Mouse (Mus musculus) bone marrow, adult 2 months (tissue): ENCODE data around the gene Ptprm. TPM values are rescaled to one million over a fixed set of nuclear protein-coding genes. Genes with fewer than 3 reads are reported as not detected.

Experiments used
- H3K27ac ChIP-seq: fragments of 200-500 bp; 2 replicates; pipeline ENCODE4 v1.5.1; 2012; ENCODE audit warnings: low read depth, mild to moderate bottlenecking, control low read depth, inconsistent platforms, low read length; ENCODE audit not compliant: control insufficient read depth, poor library complexity, insufficient read depth
- H3K4me1 ChIP-seq: fragments of 200-500 bp; 2 replicates; pipeline ENCODE4 v1.6.1; 2011; ENCODE audit warnings: low read length; ENCODE audit not compliant: control insufficient read depth, insufficient read depth
- H3K4me3 ChIP-seq: fragments of 200-500 bp; replicated peaks from 2 replicates; pipeline ENCODE3; 2011; ENCODE audit warnings: mild to moderate bottlenecking, low read depth, low read length, control low read depth; ENCODE audit not compliant: control insufficient read depth
- CTCF ChIP-seq: fragments of 200-500 bp; IDR thresholded peaks from 2 replicates; pipeline ENCODE4 v1.5.1; 2011; ENCODE audit warnings: low read length, control low read depth; ENCODE audit not compliant: control insufficient read depth, insufficient read depth
- POLR2A ChIP-seq: fragments of 200-500 bp; IDR thresholded peaks from 2 replicates; pipeline ENCODE4 v1.6.1; 2011; ENCODE audit warnings: low read depth, mild to moderate bottlenecking, control low read depth, low read length, borderline replicate concordance; ENCODE audit not compliant: control insufficient read depth
- WGBS: fragments of 180-500 bp; shearing (Covaris S2); methylation state at CpG from one replicate; pipeline ENCODE4 v1.1.7; 2018; 5-methylcytosine and 5-hydroxymethylcytosine counted together
- polyA plus RNA-seq: library from polyadenylated mRNA; stranded (reverse); fragments of >200 nt; gene quantifications from 2 replicates; pipeline ENCODE4 v1.2.4, GENCODE M21; 2011; ENCODE audit warnings: low replicate concordance; ENCODE audit not compliant: missing spikeins, insufficient read depth, insufficient read length

The Ptprm gene
- polyA plus RNA-seq, 1 experiment: 4.0 TPM

GRCm38 (mm10) chr17:67118676-67119340, 235.4 kb downstream of the Ptprm start:
- TF ChIP-seq POLR2A (no peak), CTCF (no peak)
- 66% methylated on average over 7 of the region's 7 CpGs for WGBS
- H3K4me3 ChIP-seq: no peak overlapping the region
- no peak overlapping the region for H3K27ac ChIP-seq
- no peaks in the 10 kb centered on the region for H3K4me1 ChIP-seq

GRCm38 (mm10) chr17:67114842-67115241, 239.4 kb downstream of the Ptprm start:
- Histone ChIP-seq H3K4me1 (no peaks in the 10 kb centered on the region), H3K4me3 (no peak overlapping the region), H3K27ac (no peak overlapping the region)
- TF ChIP-seq CTCF (no peak), POLR2A (no peak)
- 74% methylated on average over 2 of the region's 2 CpGs for WGBS

- no peak overlapping the region for H3K4me3 ChIP-seq
- no peak overlapping the region for H3K27ac ChIP-seq
- no peaks in the 10 kb centered on the region for H3K4me1 ChIP-seq
- WGBS: 5% methylated on average over 3 of the region's 3 CpGs
- TF ChIP-seq CTCF (no peak), POLR2A (no peak)
Measured at GRCm38 (mm10) chr17:67112679-67113078, 241.6 kb downstream of the Ptprm start.

- H3K4me1 ChIP-seq: no peaks in the 10 kb centered on the region
- no peak overlapping the region for H3K4me3 ChIP-seq
- no peak for TF ChIP-seq CTCF
- TF ChIP-seq POLR2A: no peak
- H3K27ac ChIP-seq: no peak overlapping the region
- whole genome bisulfite sequencing: 72% methylated on average over 2 of the region's 2 CpGs
Measured at GRCm38 (mm10) chr17:67106176-67106575, 248.1 kb downstream of the Ptprm start.

- no peaks in the 10 kb centered on the region for H3K4me1 ChIP-seq
- 68% methylated on average over 6 of the region's 6 CpGs for WGBS
- H3K4me3 ChIP-seq: no peak overlapping the region
- no peak overlapping the region for H3K27ac ChIP-seq
- TF ChIP-seq POLR2A (no peak), CTCF (no peak)
Measured at GRCm38 (mm10) chr17:67102051-67102450, 252.2 kb downstream of the Ptprm start.

- H3K27ac ChIP-seq: no peak overlapping the region
Measured at GRCm38 (mm10) chr17:67090997-67091396, 263.3 kb downstream of the Ptprm start.

GRCm38 (mm10) chr17:67090153-67090552, 264.1 kb downstream of the Ptprm start:
- 83% methylated on average over 7 of the region's 7 CpGs for WGBS
- Histone ChIP-seq H3K27ac (no peak overlapping the region), H3K4me3 (no peak overlapping the region), H3K4me1 (no peaks in the 10 kb centered on the region; the same call in 1 of the 2 replicates)
- no peak for TF ChIP-seq POLR2A
- TF ChIP-seq CTCF: no peak

More at GRCm38 (mm10) chr17:67090997-67091396, 263.3 kb downstream of the Ptprm start:
- TF ChIP-seq POLR2A (no peak), CTCF (no peak)
- 79% methylated on average over 5 of the region's 5 CpGs for WGBS
- no peaks in the 10 kb centered on the region; the same call in 1 of the 2 replicates for H3K4me1 ChIP-seq
- H3K4me3 ChIP-seq: no peak overlapping the region

GRCm38 (mm10) chr17:67089611-67090010, 264.6 kb downstream of the Ptprm start:
- no peak for TF ChIP-seq CTCF
- TF ChIP-seq POLR2A: no peak
- Histone ChIP-seq H3K4me1 (no peaks in the 10 kb centered on the region; the same call in 1 of the 2 replicates), H3K4me3 (no peak overlapping the region), H3K27ac (no peak overlapping the region)
- 59% methylated on average over 3 of the region's 3 CpGs for WGBS
